Mouse (Mus musculus) midbrain, embryonic 14.5 days (tissue): ENCODE data around the gene Galnt3. TPM values are rescaled to one million over a fixed set of nuclear protein-coding genes. Genes with fewer than 3 reads are reported as not detected.
A peak's percentile ranks its signal among the peaks of the same experiment; 100 is the strongest.

ENCODE experiments used
- ATAC-seq: fragments of 200-750 bp; cut with Nextera tagmentation; 2 replicates; pipeline ENCODE4 v1.8.0; 2017; ENCODE audit warnings: moderate number of reproducible peaks, moderate library complexity; ENCODE audit not compliant: low FRiP score, low TSS enrichment
- DNase-seq: peaks from one replicate; pipeline ENCODE4 v3.0.0-alpha.2; 2015
- H3K27ac ChIP-seq: fragments of 300-500 bp; sonication (generic); replicated peaks from 2 replicates; pipeline ENCODE4 v1.5.1; 2014; ENCODE audit warnings: mild to moderate bottlenecking, low read depth, low read length, moderate library complexity
- H3K27me3 ChIP-seq: fragments of 300-500 bp; sonication (generic); 2 replicates; pipeline ENCODE4 v1.6.1; 2014; ENCODE audit warnings: low read length, control low read depth, mixed read lengths; ENCODE audit not compliant: control insufficient read depth, insufficient read depth
- H3K36me3 ChIP-seq: fragments of 300-500 bp; sonication (generic); 2 replicates; pipeline ENCODE4 v1.6.1; 2014; ENCODE audit warnings: low read length, control low read depth; ENCODE audit not compliant: control insufficient read depth, insufficient read depth
- H3K4me1 ChIP-seq: fragments of 300-500 bp; sonication (generic); 2 replicates; pipeline ENCODE4 v1.6.1; 2014; ENCODE audit warnings: mild to moderate bottlenecking, antibody characterized with exemption, low read length, control low read depth; ENCODE audit not compliant: control insufficient read depth, insufficient read depth
- H3K4me2 ChIP-seq: fragments of 300-500 bp; sonication (generic); 2 replicates; pipeline ENCODE4 v1.6.1; 2014; ENCODE audit warnings: mild to moderate bottlenecking, low read length, moderate library complexity
- H3K4me3 ChIP-seq: fragments of 300-500 bp; sonication (generic); replicated peaks from 2 replicates; pipeline ENCODE4 v1.5.1; 2014; ENCODE audit warnings: low read depth, low read length
- H3K9ac ChIP-seq: fragments of 300-500 bp; sonication (generic); replicated peaks from 2 replicates; pipeline ENCODE4 v1.6.1; 2014; ENCODE audit warnings: mild to moderate bottlenecking, low read length, moderate library complexity
- H3K9me3 ChIP-seq: fragments of 300-500 bp; sonication (generic); 2 replicates; pipeline ENCODE4 v1.6.1; 2016; ENCODE audit warnings: low read length, control low read depth, mixed read lengths; ENCODE audit not compliant: control insufficient read depth
- WGBS: fragments of 180-500 bp; shearing (Covaris S2); extraction: QIAGEN DNeasy Blood & Tissue Kit; methylation state at CpG from one replicate; pipeline ENCODE4 v1.1.7; 2014; 5-methylcytosine and 5-hydroxymethylcytosine counted together
- polyA plus RNA-seq: library from polyadenylated mRNA; unstranded; fragments of >200 nt; fragmentation: Nextera tagmentation; extraction: Ambion mirVana; gene quantifications from 2 replicates; pipeline ENCODE4 v1.2.1, GENCODE M21; 2014

Gene Galnt3
- polyA plus RNA-seq, 1 experiment from 2014 or later = 0.80 TPM

- 0 out of 2 replicates have a peak, but pooled peaks cover 9% of the 10 kb centered on the region for H3K4me1 ChIP-seq
- H3K9me3 ChIP-seq = no peaks in the 10 kb centered on the region
- DNase-seq = no peak
Observed at GRCm38 (mm10) chr2:66127541-66127940, 2.7 kb upstream of the Galnt3 start.

GRCm38 (mm10) chr2:66126936-66127335 is 2.1 kb upstream of the Galnt3 start:
- Histone ChIP-seq H3K9ac (no peak overlapping the region), H3K27ac (no peak overlapping the region), H3K4me2 (no peak overlapping the region), H3K9me3 (no peaks in the 10 kb centered on the region), H3K36me3 (no peaks in the 10 kb centered on the region), H3K27me3 (peaks cover 22% of the 10 kb centered on the region; the same call in 1 of the 2 replicates), H3K4me1 (0 out of 2 replicates have a peak, but pooled peaks cover 9% of the 10 kb centered on the region), H3K4me3 (no peak overlapping the region)
- ATAC-seq = no peak
- no peak for DNase-seq
- WGBS = 93% methylated on average over 4 of the region's 4 CpGs

More at GRCm38 (mm10) chr2:66127541-66127940, 2.7 kb upstream of the Galnt3 start:
- H3K36me3 ChIP-seq = no peaks in the 10 kb centered on the region
- H3K9ac ChIP-seq = no peak overlapping the region
- H3K27me3 ChIP-seq = peaks cover 19% of the 10 kb centered on the region; the same call in 1 of the 2 replicates
- no peak overlapping the region for H3K4me2 ChIP-seq
- H3K27ac ChIP-seq = no peak overlapping the region
- WGBS = 83% methylated on average over 1 of the region's 1 CpGs
- no peak overlapping the region for H3K4me3 ChIP-seq
- ATAC-seq = no peak

- Histone ChIP-seq H3K4me3 (peak overlapping the region; percentile 62), H3K36me3 (no peaks in the 10 kb centered on the region), H3K27ac (no peak overlapping the region), H3K9me3 (no peaks in the 10 kb centered on the region), H3K4me1 (0 out of 2 replicates have a peak, but pooled peaks cover 9% of the 10 kb centered on the region), H3K4me2 (peak overlapping the region; percentile 100), H3K9ac (peak overlapping the region; percentile 60), H3K27me3 (peaks cover 22% of the 10 kb centered on the region; the same call in 1 of the 2 replicates)
- peak; percentile 67 for ATAC-seq
- peak; percentile 45 for DNase-seq
- under 1% methylated on average over 54 of the region's 57 CpGs for WGBS
Observed at GRCm38 (mm10) chr2:66123756-66124589, 821 bp downstream of the Galnt3 start.

- Histone ChIP-seq H3K27me3 (peaks cover 4% of the 10 kb centered on the region; the same call in 1 of the 2 replicates), H3K9me3 (no peaks in the 10 kb centered on the region), H3K36me3 (no peaks in the 10 kb centered on the region), H3K4me3 (no peak overlapping the region), H3K4me1 (no peaks in the 10 kb centered on the region), H3K4me2 (no peak overlapping the region), H3K27ac (no peak overlapping the region), H3K9ac (no peak overlapping the region)
- DNase-seq = no peak
- ATAC-seq = no peak
- WGBS = 70% methylated on average over 3 of the region's 3 CpGs
Observed at GRCm38 (mm10) chr2:66117686-66118085, 7.1 kb downstream of the Galnt3 start.

- no peak overlapping the region for H3K4me2 ChIP-seq
- H3K36me3 ChIP-seq = no peaks in the 10 kb centered on the region
- DNase-seq (no peak), ATAC-seq (no peak)
- no peaks in the 10 kb centered on the region for H3K9me3 ChIP-seq
- WGBS = 94% methylated on average over 9 of the region's 9 CpGs
- H3K4me3 ChIP-seq = no peak overlapping the region
- no peak overlapping the region for H3K27ac ChIP-seq
- no peak overlapping the region for H3K9ac ChIP-seq
- no peaks in the 10 kb centered on the region for H3K4me1 ChIP-seq
- H3K27me3 ChIP-seq = peaks cover 3% of the 10 kb centered on the region; the same call in 1 of the 2 replicates
Observed at GRCm38 (mm10) chr2:66107864-66108514, 16.8 kb downstream of the Galnt3 start.

GRCm38 (mm10) chr2:66103740-66104436 is 20.9 kb downstream of the Galnt3 start:
- Histone ChIP-seq H3K9me3 (no peaks in the 10 kb centered on the region), H3K9ac (no peak overlapping the region), H3K27ac (no peak overlapping the region), H3K4me1 (peaks cover 6% of the 10 kb centered on the region), H3K27me3 (peaks cover 3% of the 10 kb centered on the region; the same call in 1 of the 2 replicates), H3K4me2 (no peak overlapping the region), H3K4me3 (no peak overlapping the region), H3K36me3 (no peaks in the 10 kb centered on the region)
- no peak for DNase-seq
- WGBS = 85% methylated on average over 10 of the region's 10 CpGs
- ATAC-seq = no peak

- Histone ChIP-seq H3K27ac (no peak overlapping the region), H3K9me3 (no peaks in the 10 kb centered on the region), H3K4me2 (no peak overlapping the region), H3K4me1 (peaks cover 13% of the 10 kb centered on the region), H3K9ac (no peak overlapping the region), H3K4me3 (no peak overlapping the region), H3K36me3 (no peaks in the 10 kb centered on the region), H3K27me3 (peaks cover 3% of the 10 kb centered on the region; the same call in 1 of the 2 replicates)
- no peak for DNase-seq
- ATAC-seq = no peak
- WGBS = 86% methylated on average over 9 of the region's 9 CpGs
Observed at GRCm38 (mm10) chr2:66101686-66102304, 23.0 kb downstream of the Galnt3 start.
